19 mouse cellular contexts compared by ENCODE assay signal in the genomic region with DNA sequence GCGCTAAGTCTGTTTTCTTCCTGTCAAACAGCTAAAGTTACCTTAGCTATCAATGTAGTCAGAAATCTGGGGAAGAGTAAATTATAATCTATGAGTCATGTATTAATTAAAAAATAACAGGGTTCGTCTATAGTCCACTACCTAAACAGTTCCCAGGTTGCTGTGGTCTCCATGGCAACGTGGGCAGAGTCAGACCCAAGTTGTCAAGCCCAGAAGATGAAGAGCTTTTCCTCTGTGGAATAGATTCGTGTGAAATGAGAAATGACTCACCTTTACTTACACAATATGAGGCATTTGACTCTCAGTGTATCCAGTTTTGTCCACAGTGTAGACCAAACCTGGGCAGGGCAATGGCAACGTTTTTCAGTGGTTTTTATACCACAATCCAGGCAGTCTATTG.
DNase-seq lines count a peak whose midpoint lies in the region; ATAC-seq and TF ChIP-seq lines count a peak whose summit lies in the region.
"Had no signal": no experiment of that assay in that cellular context is flagged by ENCODE, and none has a peak within 500 bp of the region (broad histone marks: within the 10 kb centered on the region; RNA-seq: fewer than 3 reads in every experiment).

No protein-coding gene starts in this region.

- no peaks in the 10 kb centered on the region for H3K27me3 ChIP-seq in midbrain, postnatal 0 days (ENCODE audit: insufficient read depth, low read length)
- H3K27me3 ChIP-seq in midbrain, embryonic 10.5 days (ENCODE audit: low read depth, poor library complexity, severe bottlenecking) = no peaks in the 10 kb centered on the region
- H3K27me3 ChIP-seq: neural tube, embryonic 13.5 days had no signal

- no peaks in the 10 kb centered on the region for H3K36me3 ChIP-seq in midbrain, postnatal 0 days (ENCODE audit: insufficient read depth, low read length)
- no peaks in the 10 kb centered on the region for H3K36me3 ChIP-seq in midbrain, embryonic 10.5 days
- H3K36me3 ChIP-seq: forebrain, embryonic 10.5 days; heart, embryonic 10.5 days; neural tube, embryonic 13.5 days had no signal

- no peaks in the 10 kb centered on the region for H3K9me3 ChIP-seq in midbrain, postnatal 0 days (ENCODE audit: low read length)
- no peaks in the 10 kb centered on the region for H3K9me3 ChIP-seq in midbrain, embryonic 10.5 days (replicated peaks)
- H3K9me3 ChIP-seq: forebrain, embryonic 10.5 days; heart, embryonic 10.5 days; neural tube, embryonic 13.5 days had no signal

- no peak overlapping the region for H3K4me3 ChIP-seq in midbrain, postnatal 0 days (ENCODE audit: low read depth, low read length)
- no peak overlapping the region for H3K4me3 ChIP-seq in midbrain, embryonic 10.5 days
- H3K4me3 ChIP-seq: forebrain, embryonic 10.5 days; heart, embryonic 10.5 days; neural tube, embryonic 13.5 days had no signal

- 49% methylated on average over 5 of the region's 5 CpGs for WGBS in midbrain, postnatal 0 days
- 71% methylated on average over 5 of the region's 5 CpGs for WGBS in midbrain, embryonic 10.5 days

- no peak for ATAC-seq in midbrain, postnatal 0 days (ENCODE audit: low FRiP score)
- no peak for ATAC-seq in granulocyte monocyte progenitor cell, adult 5-6 weeks (replicated peaks; ENCODE audit: poor library complexity, severe bottlenecking)
- ATAC-seq: CD4-positive, CD25-positive, alpha-beta regulatory T cell, adult 4 months; intestine, postnatal 0 days had no signal

- no peak overlapping the region for H3K27ac ChIP-seq in midbrain, postnatal 0 days (ENCODE audit: low read depth, low read length)
- H3K27ac ChIP-seq in midbrain, embryonic 10.5 days (replicated peaks) = no peak overlapping the region
- H3K27ac ChIP-seq: forebrain, embryonic 10.5 days; heart, embryonic 10.5 days; hindbrain, embryonic 14.5 days; liver, embryonic 14.5 days; neural tube, embryonic 13.5 days had no signal

- TF ChIP-seq CTCF in midbrain, postnatal 0 days (IDR thresholded peaks at IDR 0.05) = no peak

- H3K9ac ChIP-seq in midbrain, postnatal 0 days (replicated peaks; ENCODE audit: low read length, poor library complexity, severe bottlenecking) = no peak overlapping the region
- H3K9ac ChIP-seq: forebrain, postnatal 0 days; hindbrain, embryonic 14.5 days; liver, embryonic 14.5 days; neural tube, embryonic 13.5 days had no signal

- H3K4me2 ChIP-seq in midbrain, postnatal 0 days (ENCODE audit: low read depth, low read length, poor library complexity, severe bottlenecking) = no peak overlapping the region
- H3K4me2 ChIP-seq: hindbrain, embryonic 14.5 days; neural tube, embryonic 13.5 days had no signal

- DNase-seq in adrenal gland, adult 2 months = peak; percentile 48
- no peak for DNase-seq in adrenal gland, adult 18-20 months (ENCODE audit: low spot score in 2 of 2)
- peak; percentile 57 for DNase-seq in kidney, postnatal 10 days
- DNase-seq in kidney, adult 11 months = no peak
- DNase-seq in midbrain, postnatal 0 days (ENCODE audit: low spot score) = peak; percentile 41
- DNase-seq in midbrain, embryonic 10.5 days (ENCODE audit: low spot score) = no peak
- DNase-seq: cerebellum, adult 2 months; cerebellum, postnatal 36 days; forebrain, postnatal 0 days; right cerebral cortex, adult 18-20 months; thymus, postnatal 14 days had no signal

- peaks cover 3% of the 10 kb centered on the region; the same call in 1 of the 2 replicates for H3K4me1 ChIP-seq in midbrain, postnatal 0 days (ENCODE audit: insufficient read depth, low read length)
- H3K4me1 ChIP-seq in midbrain, embryonic 10.5 days = peaks cover 13% of the 10 kb centered on the region
- H3K4me1 ChIP-seq: neural tube, embryonic 13.5 days had no signal

Comparison
In these comparisons a context has a peak if more than half of its experiments do, and no peak if none do; other contexts are left out.
1. DNase-seq: peak in adrenal gland, adult 2 months (single experiment), kidney, postnatal 10 days (single experiment) and midbrain, postnatal 0 days (single experiment); none in adrenal gland, adult 18-20 months (0 of 2), kidney, adult 11 months (single experiment) and midbrain, embryonic 10.5 days (single experiment).